Comparison of ENCODE assay signal across 5 mouse cellular contexts in the genomic region with DNA sequence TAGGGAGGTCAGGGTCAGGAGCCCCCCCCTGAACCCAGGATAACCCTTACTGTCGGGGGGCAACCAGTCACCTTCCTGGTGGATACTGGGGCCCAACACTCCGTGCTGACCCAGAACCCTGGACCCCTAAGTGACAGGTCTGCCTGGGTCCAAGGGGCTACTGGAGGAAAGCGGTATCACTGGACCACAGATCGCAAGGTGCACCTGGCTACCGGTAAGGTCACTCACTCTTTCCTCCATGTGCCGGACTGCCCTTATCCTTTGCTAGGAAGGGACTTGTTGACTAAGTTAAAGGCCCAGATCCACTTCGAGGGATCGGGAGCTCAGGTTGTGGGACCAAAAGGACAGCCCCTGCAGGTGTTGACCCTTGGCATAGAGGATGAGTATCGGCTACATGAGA. TPM values are rescaled to one million over a fixed set of nuclear protein-coding genes. Genes with fewer than 3 reads are reported as not detected.
"Had no signal": no experiment of that assay in that cellular context is flagged by ENCODE, and none has a peak within 500 bp of the region (broad histone marks: within the 10 kb centered on the region; RNA-seq: fewer than 3 reads in every experiment).

No protein-coding gene starts in this region.

RNA-seq across cellular contexts. Expression of gene Fcrla, which starts 16.8 kb away (rescaled TPM):
- polyA plus RNA-seq: neural tube, embryonic 13.5 days; neural tube, embryonic 14.5 days; neural tube, embryonic 15.5 days; stomach, embryonic 14.5 days had no signal

RNA-seq across cellular contexts. Expression of gene Fcrlb, which starts 31.4 kb away (rescaled TPM):
- polyA plus RNA-seq: stomach, embryonic 14.5 days; stomach, embryonic 16.5 days had no signal
